Mouse (Mus musculus): Measurements from ENCODE around the gene Gm11237. TPM values are rescaled to one million over a fixed set of nuclear protein-coding genes. Genes with fewer than 3 reads are reported as not detected.
"Not testable (repeated sequence)": the region's sequence is repeated elsewhere in the genome, so short reads cannot be mapped to it uniquely, and the experiment has no call there.

Gm11237 gene
- not detected in 2 replicates for polyA plus RNA-seq (2015; fragmentation: Nextera tagmentation; extraction: Ambion mirVana)

GRCm38 (mm10) chr4:73622684-73623083, at the start of gene Gm11237:
Gene Gm11237 (plus strand): TSS chr4:73622984.
- not testable (repeated sequence) for H3K4me2 ChIP-seq; H3K36me3 ChIP-seq; H3K9ac ChIP-seq; H3K27me3 ChIP-seq; H3K9me3 ChIP-seq; H3K4me3 ChIP-seq; H3K27ac ChIP-seq; H3K4me1 ChIP-seq; ATAC-seq (ENCODE audit: insufficient number of reproducible peaks, insufficient read depth, low FRiP score, low TSS enrichment, low read depth)
- WGBS, result no CpG with 5 or more reads among the region's 3 CpGs

GRCm38 (mm10) chr4:73599248-73599647, 23.5 kb upstream of the Gm11237 start:
- Histone ChIP-seq H3K9me3 (no peaks in the 10 kb centered on the region), H3K9ac (no peak overlapping the region), H3K36me3 (no peaks in the 10 kb centered on the region), H3K4me2 (no peak overlapping the region), H3K4me1 (no peaks in the 10 kb centered on the region), H3K27me3 (no peaks in the 10 kb centered on the region), H3K4me3 (no peak overlapping the region), H3K27ac (no peak overlapping the region)
- WGBS, result 4% methylated on average over 3 of the region's 3 CpGs
- no peak for ATAC-seq (ENCODE audit: insufficient number of reproducible peaks, insufficient read depth, low FRiP score, low TSS enrichment, low read depth)

GRCm38 (mm10) chr4:73607581-73607980, 15.2 kb upstream of the Gm11237 start, which contains the start of gene Gm11238:
Gene Gm11238 (plus strand): TSS chr4:73607881.
- H3K4me1 ChIP-seq; H3K9ac ChIP-seq; ATAC-seq (ENCODE audit: insufficient number of reproducible peaks, insufficient read depth, low FRiP score, low TSS enrichment, low read depth); H3K4me3 ChIP-seq; H3K4me2 ChIP-seq; H3K36me3 ChIP-seq; H3K27me3 ChIP-seq; H3K27ac ChIP-seq; H3K9me3 ChIP-seq: not testable (repeated sequence)
- WGBS, result no CpG with 5 or more reads among the region's 3 CpGs

- H3K36me3 ChIP-seq; H3K4me2 ChIP-seq; H3K9me3 ChIP-seq; H3K9ac ChIP-seq; ATAC-seq (ENCODE audit: insufficient number of reproducible peaks, insufficient read depth, low FRiP score, low TSS enrichment, low read depth); H3K27ac ChIP-seq; H3K4me3 ChIP-seq; H3K27me3 ChIP-seq; H3K4me1 ChIP-seq: not testable (repeated sequence)
- no CpG with 5 or more reads among the region's 4 CpGs for WGBS
Observed at GRCm38 (mm10) chr4:73637821-73638220, 15.0 kb downstream of the Gm11237 start, which contains the start of gene Gm11236. Gene Gm11236 (plus strand): TSS chr4:73638121.

- H3K4me3 ChIP-seq; H3K36me3 ChIP-seq; H3K9ac ChIP-seq; H3K27ac ChIP-seq; ATAC-seq (ENCODE audit: insufficient number of reproducible peaks, insufficient read depth, low FRiP score, low TSS enrichment, low read depth); H3K9me3 ChIP-seq; H3K4me2 ChIP-seq; H3K4me1 ChIP-seq; H3K27me3 ChIP-seq: not testable (repeated sequence)
- WGBS, result 83% methylated on average over 4 of the region's 4 CpGs
Observed at GRCm38 (mm10) chr4:73661864-73662263, 39.1 kb downstream of the Gm11237 start.

GRCm38 (mm10) chr4:73668054-73668453, 45.3 kb downstream of the Gm11237 start, which contains the start of gene Gm11239:
Gene Gm11239 (plus strand): TSS chr4:73668354.
- not testable (repeated sequence) for H3K36me3 ChIP-seq; H3K4me3 ChIP-seq; H3K9ac ChIP-seq; H3K27me3 ChIP-seq; H3K9me3 ChIP-seq; H3K27ac ChIP-seq; H3K4me2 ChIP-seq; ATAC-seq (ENCODE audit: insufficient number of reproducible peaks, insufficient read depth, low FRiP score, low TSS enrichment, low read depth); H3K4me1 ChIP-seq
- no CpG with 5 or more reads among the region's 4 CpGs for WGBS

Other genes starting within 250 kb of the Gm11237 start
- not detected in 2 replicates for gene Gm11487, start 217.9 kb upstream of the Gm11237 start, polyA plus RNA-seq (2015; fragmentation: Nextera tagmentation; extraction: Ambion mirVana)
- gene Gm11238, start 15.1 kb upstream of the Gm11237 start, polyA plus RNA-seq (2015; fragmentation: Nextera tagmentation; extraction: Ambion mirVana), result not detected in 2 replicates
- not detected in 2 replicates for gene Gm11236, start 15.1 kb downstream of the Gm11237 start, polyA plus RNA-seq (2015; fragmentation: Nextera tagmentation; extraction: Ambion mirVana)
- not detected in 2 replicates for gene Gm11239, start 45.4 kb downstream of the Gm11237 start, polyA plus RNA-seq (2015; fragmentation: Nextera tagmentation; extraction: Ambion mirVana)
- not detected in 2 replicates for gene Gm428, start 60.5 kb downstream of the Gm11237 start, polyA plus RNA-seq (2015; fragmentation: Nextera tagmentation; extraction: Ambion mirVana)
- gene Rasef, start 168.0 kb downstream of the Gm11237 start, polyA plus RNA-seq (2015; fragmentation: Nextera tagmentation; extraction: Ambion mirVana), result 1.0 and 1.3 TPM in 2 replicates